Mouse (Mus musculus) heart, adult 2 months (tissue): ENCODE measurements around the gene Fbxo46.

ENCODE experiments used
- CTCF ChIP-seq: fragments of 200-600 bp; IDR thresholded peaks from 2 replicates; pipeline ENCODE4 v1.8.1; 2022; ENCODE audit warnings: antibody characterized with exemption, mild to moderate bottlenecking, moderate library complexity
- POLR2A ChIP-seq: fragments of 200-500 bp; IDR thresholded peaks from 2 replicates; pipeline ENCODE4 v1.6.1; 2011; ENCODE audit warnings: mild to moderate bottlenecking, low read depth, low read length, control low read depth; ENCODE audit not compliant: insufficient read depth

DNA sequence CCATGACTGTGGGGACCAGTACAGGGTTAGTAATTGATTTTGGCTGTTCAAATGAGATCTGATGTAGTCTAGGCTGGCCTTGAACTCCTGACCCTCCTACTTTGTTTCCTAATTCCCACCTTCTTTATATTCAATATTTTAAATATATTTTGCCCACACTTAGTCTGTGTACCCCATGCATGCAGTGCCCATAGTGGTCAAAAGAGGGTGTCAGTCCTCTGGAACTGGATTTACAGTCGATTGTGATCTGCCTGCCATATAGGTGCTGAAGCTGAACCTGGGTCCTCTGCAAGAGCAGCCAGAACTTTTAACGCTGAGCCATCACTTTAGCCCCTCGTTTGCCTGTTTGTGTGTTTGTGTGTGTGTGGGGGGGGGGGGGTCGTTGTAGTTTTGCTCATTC, 11.0 kb downstream of the Fbxo46 start:
- TF ChIP-seq POLR2A (no peak), CTCF (peak; percentile 47)
